Mouse (Mus musculus) thymus, postnatal 0 days (tissue): Measurements from ENCODE around the gene Fam213a. TPM values are rescaled to one million over a fixed set of nuclear protein-coding genes. Genes with fewer than 3 reads are reported as not detected.

ENCODE experiments used
- DNase-seq: peaks from one replicate; pipeline ENCODE4 v3.0.0-alpha.2; 2015; ENCODE audit warnings: low spot score
- polyA plus RNA-seq: library from polyadenylated mRNA; unstranded; fragments of >200 nt; fragmentation: Nextera tagmentation; extraction: Ambion mirVana; gene quantifications from 2 replicates; pipeline ENCODE4 v1.2.1, GENCODE M21; 2015

Gene Fam213a
- polyA plus RNA-seq, 1 experiment from 2014 or later: 9.3 TPM

GRCm38 (mm10) chr14:40943802-40944201 is 69.8 kb downstream of the Fam213a start:
- no peak for DNase-seq

Other genes with a start within 250 kb of the Fam213a start
- gene Sh2d4b, start 120.5 kb downstream of the Fam213a start, polyA plus RNA-seq: 21.4 and 22.4 TPM in 2 replicates
- gene Tspan14, start 47.0 kb downstream of the Fam213a start, polyA plus RNA-seq: 58.5 and 65.0 TPM in 2 replicates
- 0.17 and 0.32 TPM in 2 replicates for gene Dydc2, start 55.4 kb upstream of the Fam213a start, polyA plus RNA-seq
- gene Dydc1, start 59.1 kb upstream of the Fam213a start, polyA plus RNA-seq: not detected in 2 replicates
- 0.42 and 0.47 TPM in 2 replicates for gene Mat1a, start 91.2 kb upstream of the Fam213a start, polyA plus RNA-seq
- gene Sftpa1, start 118.0 kb upstream of the Fam213a start, polyA plus RNA-seq: 0.65 and 0.95 TPM in 2 replicates
- gene Mbl1, start 137.7 kb upstream of the Fam213a start, polyA plus RNA-seq: not detected in 2 replicates
- gene Sftpd, start 171.4 kb upstream of the Fam213a start, polyA plus RNA-seq: 1.4 TPM in 2 replicates